Mouse (Mus musculus) kidney, adult 9 months (tissue): Measurements from ENCODE around the gene Stim1.

Experiments
- DNase-seq: peaks from one replicate; pipeline ENCODE4 v3.0.0; 2022

The Stim1 gene

DNA sequence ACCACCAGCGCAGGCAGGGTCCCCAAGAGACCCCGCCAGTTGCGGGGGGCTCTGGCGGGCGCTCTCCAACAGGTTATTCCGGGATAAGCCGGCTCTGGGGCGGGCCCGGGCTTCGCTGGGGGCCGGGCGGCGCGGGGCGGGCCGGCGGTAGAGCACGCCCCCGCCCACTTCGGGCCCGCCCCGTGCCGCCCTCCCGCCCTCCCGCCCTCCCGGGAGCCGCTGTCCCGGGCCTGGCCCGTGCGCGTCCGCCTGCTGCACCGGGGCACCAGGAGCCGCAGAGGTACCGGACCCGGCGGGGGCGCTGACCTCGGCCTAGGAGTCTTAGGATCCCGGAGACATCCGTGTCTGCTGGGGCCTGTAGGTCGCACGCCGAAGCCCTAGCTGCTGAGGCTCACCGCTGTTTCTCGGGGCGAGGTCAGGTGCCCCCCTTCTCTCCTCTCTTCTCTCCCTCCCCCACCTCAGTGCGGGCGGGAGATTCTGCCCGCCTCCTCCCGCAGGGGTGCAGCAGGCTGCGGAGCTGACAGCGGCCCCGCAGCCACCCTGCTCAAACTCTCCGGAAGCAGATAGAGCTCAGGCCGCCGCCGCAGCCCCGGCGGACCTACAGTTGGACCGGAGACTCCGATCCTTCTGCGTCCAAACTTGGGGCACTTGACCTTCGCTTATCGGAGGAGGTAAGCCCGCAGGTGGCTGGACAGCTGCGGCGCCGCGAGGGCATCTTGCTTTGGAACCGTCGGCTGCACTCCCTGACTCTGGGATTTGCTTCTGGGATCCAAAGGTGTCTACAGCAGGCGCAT, at the start of gene Stim1:
Gene Stim1, plus strand, starts transcription at position 206 of the 794 bp plus-strand sequence.
- no peak for DNase-seq

DNA sequence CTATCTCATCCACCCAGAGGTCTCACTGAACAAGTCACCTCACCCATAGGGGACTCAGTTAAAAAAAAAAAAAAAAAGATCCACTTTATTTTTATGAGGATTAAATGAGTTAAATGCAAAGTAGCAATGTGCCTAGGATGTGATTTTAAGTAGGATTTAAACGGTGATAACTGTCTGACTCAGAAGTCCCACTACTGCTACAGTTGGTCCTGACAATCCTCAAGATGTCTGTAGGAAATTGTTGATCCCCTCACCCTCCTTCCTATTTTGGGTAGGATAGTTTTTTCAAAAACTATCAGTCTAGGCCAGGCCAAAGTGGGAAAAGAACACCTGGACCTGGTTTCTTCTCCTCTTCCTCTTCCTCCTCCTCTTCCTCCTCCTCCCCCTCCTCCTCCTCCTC, 45.7 kb upstream of the Stim1 start:
- DNase-seq: no peak

DNA sequence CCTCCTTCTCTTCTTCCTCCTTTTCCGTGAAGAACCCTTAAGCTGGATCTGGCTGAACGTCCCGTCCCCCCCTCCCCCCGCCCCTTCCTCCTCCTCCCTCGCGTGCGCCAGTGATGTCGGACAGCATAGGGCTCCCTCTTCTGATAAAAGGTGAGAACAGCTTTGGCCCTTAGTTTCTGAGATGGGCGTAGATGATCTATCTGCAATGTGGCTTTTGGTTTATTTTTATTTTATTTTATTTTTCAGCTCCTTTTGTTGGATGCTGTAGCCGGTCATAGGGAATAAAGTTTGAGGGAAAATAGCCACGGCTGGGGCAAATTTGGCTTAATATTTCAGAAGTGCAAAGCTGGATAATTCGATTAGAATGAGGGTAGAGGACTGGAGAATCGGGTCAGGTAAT, 45.3 kb upstream of the Stim1 start:
- DNase-seq: peak; percentile 64

DNA sequence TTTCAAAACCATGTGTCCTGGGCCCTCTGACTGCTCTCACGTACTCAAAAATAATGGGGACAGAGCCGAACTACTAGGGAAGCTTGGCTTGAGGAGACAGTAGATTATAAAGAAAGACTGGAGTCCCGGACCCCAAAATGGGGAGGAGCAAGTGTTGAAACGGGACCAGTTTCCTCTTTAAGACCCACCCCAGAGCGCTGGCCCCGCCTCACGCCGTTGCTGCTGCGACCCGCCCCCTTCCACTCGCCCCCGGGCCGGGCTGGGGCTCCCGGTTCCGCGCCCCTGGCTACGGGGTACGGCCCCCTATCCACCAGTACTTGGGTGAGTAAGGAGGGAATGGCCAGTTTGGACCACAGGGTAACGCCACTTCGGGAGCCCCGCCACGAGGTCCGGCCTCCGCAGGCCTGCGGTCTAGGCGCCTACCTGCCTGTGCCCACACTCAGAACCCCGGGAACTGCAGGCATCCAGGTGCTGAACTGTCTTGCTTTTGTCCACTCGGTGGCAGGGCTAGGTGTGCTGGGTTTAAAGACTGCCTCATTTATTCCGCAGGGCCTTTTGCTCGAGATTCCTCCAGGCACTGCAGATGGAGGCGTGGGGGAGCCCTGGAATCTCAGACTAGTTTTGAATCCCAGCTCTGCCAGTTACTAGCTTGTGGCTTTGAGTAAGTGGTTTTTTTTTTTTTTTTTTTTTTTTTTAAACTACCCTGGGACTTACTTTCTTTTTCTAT, 44.6 kb upstream of the Stim1 start:
- DNase-seq: peak; percentile 72

DNA sequence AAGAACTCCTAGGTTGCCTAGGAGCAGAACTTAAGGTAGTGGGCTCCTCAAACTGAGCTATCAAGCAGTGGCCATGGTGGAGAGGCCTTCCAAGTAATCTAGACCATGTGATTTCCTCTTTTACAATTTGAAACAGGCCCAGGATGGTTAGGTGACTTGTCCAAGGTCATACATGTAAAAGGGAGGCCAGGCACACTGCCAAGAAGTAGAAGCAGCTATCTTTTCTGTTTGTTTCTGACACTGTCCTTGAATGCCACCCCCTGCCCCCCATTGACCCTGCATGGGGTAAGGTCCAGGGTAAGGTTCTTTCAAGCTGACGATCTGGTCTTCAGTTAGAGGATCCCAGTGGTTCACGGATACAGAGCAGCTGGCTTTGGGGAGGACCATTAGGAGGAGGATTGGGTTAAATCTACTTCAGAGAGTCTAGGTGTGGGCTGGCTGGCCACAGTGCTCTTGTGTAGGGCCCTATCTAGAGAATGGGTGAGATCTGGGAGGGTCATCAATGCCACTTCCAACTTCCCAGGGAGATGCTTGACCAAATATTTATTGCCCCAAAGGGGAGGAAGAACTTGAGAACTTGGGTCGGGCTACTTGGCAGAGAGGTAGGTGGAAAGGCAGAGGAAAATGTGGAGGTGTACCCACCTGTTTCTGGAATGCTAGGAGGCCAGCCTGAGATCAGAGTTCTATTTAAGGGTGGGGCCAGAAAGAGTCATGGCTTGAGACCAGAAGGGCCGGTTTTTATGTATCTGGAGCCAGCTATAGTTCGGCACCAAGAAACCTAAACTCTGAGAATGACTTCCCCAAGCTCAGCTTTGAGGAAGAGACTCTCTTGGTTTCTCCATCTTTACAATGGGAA, 43.5 kb upstream of the Stim1 start:
- peak; percentile 31 for DNase-seq

DNA sequence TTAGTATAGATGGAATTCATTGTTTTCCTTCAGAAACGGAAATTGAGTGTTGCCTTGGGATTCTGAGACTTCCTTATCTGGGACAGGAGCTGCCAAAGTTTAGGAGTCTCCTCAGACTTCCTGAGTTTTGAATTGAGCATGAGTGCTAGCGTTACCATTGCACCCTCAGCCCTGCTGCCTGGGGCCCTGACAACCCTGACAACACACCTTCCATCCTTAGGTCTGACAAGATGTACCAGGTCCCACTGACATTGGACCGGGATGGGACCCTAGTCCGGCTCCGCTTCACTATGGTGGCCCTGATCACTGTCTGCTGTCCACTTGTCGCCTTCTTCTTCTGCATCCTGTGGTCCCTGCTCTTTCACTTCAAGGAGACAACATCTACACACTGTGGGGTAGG, 41.6 kb upstream of the Stim1 start:
- DNase-seq: no peak

DNA sequence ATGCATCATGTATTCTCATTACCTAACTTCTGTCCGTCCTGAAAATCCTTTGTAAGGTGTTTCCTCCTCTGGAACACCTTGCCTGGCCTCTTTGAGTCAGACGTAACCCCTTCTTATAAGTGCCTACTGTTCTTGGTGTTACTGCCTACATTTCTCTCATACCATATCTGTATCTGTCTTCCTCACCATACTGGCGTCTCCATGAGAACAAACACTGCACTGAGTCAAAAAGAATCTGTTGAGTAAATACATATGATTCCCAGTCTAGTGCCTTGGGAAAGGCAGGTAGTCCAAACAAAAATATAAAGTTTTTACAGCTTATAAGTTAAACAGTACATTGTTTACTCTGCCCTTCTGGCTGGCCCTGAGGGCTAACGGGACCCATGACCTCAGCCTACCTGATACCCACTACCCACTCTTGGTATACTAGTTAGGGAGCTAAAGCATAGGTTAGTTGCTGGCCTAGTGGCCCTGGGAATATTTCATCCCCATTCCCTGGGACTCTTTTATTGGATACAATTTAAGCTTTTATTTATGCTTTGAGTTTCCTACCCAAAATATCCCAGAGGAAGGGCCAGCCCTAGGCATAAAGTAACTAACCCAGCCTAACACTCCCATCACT, 39.4 kb upstream of the Stim1 start:
- DNase-seq: no peak

DNA sequence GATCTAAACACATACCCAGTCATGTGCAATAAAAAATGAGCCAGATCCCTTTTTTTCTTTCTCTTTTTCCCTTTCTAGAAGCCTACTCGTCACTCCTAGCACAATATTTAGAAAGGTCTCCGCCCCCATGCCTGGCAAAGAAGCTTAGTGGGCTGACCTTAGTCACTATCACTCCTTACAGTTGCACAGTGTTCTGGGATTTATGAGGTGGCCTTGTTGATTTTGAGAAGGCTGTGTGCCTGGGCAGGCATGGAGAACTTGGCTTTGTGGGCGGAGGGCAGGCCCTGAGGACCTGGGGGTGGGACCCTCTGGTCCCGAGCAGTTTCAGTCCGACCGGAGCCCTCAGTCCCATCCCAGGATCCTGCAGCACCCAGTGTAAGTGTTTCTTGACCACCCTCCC, 37.8 kb upstream of the Stim1 start:
- no peak for DNase-seq

DNA sequence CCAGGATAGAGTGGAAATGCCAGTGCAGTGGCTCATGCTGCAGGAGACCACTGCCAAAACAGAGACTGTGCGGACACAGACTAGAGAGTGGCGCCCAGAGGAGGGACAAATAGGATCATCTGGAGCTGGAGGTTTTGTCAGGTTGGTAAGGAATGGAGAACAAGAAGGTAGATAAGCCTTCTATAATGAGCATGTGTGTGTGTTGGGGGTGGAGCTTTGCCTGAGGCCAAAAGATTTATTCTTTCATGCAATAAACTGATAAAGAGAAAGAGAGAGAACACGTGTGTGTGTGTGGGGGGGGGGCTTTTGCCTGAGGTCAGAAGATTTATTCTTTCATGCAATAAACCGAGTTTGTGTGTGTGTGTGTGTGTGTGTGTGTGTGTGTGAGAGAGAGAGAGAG, 34.5 kb upstream of the Stim1 start:
- no peak for DNase-seq

DNA sequence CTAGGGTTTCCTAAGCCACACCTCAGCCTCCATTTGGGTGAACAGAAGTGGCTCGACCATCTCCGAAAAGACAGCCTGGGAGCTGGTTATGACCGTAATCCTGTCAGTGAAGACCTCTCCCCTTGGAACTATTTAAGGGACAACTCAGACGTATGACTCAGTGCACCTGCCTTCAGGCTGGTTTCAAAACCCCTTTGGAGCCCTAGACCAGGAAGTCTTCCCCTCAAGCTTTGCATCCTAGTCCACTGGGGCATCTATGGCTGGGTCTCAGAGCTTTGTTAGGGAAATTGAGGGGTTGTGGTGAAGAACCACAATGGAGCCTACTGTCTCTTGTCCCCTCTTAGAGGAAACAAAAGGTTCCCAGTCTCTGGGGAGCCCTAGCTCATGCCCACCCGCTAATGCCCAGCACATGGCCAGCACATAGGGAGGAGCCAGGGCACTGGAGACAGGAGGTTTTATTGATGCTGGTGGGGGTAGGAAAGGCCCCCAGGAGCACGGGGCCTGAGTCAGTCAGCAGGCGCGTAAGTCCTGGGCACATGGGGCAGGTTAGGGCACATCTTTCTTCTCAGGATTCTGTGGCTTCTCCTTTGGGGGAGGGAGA, 28.8 kb upstream of the Stim1 start:
- DNase-seq: no peak

DNA sequence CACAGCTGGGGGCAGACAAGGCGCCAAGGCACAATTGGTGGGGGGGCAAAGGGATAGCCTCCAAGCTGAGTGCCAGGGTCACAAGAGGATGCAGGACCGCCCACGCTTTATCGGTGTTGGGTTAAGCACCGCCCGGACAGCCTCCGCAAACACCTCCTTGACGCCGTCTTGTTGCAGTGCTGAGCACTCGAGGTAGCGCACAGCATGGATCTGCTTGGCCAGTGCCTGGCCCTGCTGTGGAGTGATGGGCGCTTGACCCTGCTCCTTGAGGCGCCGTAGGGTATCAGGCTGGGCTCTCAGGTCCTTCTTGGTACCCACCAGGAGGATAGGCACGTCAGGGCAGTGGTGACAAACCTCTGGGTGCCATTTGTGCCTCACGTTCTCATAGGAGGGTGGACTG, 28.0 kb upstream of the Stim1 start:
- no peak for DNase-seq

DNA sequence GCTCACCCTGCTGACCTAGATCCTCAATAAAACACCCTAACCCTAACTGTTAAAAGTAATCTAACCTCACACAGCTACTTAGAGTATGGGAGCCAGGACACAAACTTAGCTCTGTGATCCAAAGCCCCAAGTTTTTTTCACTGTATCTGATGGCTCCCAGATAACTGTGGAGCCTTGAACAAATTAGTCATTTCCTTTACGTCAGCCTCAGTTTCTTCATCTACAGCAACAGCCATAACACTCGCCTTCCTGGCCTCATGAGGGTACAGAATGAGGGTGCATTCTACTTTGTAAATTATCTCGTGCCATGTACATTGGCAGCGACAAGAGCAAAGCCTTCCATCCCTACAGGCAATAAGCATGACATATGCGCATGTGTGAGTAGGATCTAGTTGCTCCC, 25.2 kb upstream of the Stim1 start:
- DNase-seq: no peak

DNA sequence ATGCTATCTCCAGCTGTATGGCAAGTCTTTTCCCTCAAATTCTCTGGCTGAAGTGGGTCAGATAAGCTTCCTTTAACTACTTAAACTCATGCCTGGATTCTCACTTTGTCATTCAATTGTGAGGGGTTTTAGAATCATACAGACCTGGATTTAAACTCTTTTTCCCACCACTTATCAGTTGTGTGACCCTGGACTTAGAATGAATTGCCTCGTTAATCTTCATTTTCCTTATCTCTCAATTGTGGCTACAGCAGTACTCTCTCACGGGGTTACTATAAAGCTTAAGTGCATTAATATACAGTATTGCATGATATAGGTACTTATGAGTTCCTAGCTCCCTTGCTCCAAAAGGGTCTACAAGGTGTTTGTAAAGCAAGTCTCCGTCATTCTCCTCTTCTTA, 24.7 kb upstream of the Stim1 start:
- DNase-seq: no peak

DNA sequence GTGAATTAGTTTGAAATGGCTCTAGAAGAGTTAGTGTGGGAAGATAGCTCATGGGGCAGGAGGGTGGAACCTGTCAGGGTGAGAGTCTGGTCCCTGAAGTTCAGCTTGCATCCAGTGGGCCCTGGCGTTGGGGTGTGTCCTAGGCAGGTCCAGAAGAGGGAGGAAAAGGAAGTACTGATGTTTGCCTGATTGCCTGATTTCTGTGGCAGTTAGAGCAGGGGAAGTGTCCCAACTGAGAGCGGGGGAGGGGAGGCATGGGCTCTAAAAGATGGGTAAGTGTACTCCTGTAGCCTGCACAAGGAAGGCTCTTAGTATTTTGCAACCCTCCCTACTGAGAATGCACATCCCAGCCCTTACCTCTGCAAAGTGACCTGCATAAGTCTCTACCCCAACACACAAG, 23.7 kb upstream of the Stim1 start:
- DNase-seq: peak; percentile 30

DNA sequence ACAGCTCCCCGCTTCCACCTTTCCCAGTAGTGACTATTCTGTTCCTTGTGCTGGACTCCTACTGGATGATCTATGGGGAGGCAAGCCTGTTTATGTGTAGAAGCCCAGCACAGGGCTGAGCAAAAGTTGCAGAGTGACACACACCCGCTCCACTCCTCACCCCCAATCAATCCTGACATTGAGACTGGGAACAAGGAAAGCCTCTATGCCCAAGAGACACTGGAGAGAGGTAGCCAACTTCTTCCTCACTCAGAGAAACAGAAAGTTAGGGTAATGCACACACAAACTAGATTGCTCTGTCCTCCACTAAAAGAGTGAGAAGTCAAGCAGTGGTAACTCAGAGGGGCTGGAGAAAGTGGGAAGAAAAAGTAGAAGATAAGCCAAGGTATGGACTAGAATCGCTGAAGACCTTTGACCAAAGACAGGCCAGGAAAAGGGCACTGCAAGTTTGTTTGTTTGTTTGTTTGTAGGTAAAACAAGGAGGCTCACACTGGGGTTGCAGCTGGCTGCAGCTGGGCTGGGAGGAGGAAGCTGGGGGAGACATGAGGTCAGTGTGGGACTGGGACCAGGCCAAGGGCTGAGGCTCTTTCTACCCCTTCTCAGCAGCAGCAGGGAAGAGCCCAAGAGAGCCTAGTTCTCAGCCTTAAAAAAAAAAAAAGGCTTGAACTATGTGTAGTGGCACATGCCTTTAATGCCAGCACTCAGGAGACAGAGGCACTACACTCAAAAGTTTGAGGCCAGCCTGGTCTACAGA, 22.6 kb upstream of the Stim1 start:
- no peak for DNase-seq

DNA sequence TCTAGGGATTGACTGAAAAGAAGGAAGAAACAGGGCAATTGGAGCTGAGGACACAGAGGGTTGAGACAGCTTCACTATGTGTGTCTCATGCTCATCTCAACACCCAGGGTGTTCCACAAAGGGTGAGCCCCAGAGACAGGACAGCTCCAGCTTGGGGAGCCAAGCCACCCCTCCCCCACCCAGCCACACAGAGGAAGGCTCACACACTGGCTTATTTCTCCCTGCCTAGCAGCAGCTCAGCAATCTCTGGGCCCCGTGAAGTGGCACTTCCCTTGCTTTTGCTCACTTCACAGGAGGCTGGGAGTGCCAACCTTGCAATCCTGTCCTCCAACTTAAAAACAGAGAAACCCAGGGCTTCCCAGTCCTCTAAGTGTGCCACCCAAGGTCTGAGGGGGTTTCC, 21.8 kb upstream of the Stim1 start:
- no peak for DNase-seq

DNA sequence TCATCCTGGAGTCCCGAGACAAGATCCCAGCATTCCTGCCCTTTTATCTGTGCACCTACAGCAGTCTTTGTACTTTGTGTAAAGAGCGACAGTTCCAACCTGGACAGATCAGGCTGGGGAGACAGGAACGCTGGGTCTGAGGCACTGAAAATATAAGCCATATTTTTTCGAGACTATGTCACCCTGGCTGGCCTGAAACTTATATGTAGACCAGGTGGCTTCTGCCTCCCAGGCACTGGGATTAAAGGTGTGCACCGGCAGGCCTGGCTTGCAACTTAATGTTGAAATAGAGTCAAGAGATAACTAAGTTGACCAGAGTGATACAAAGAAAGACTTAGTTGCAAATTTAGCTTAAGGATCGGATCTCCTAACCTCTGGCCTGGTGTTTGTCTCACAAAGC, 21.3 kb upstream of the Stim1 start:
- no peak for DNase-seq

DNA sequence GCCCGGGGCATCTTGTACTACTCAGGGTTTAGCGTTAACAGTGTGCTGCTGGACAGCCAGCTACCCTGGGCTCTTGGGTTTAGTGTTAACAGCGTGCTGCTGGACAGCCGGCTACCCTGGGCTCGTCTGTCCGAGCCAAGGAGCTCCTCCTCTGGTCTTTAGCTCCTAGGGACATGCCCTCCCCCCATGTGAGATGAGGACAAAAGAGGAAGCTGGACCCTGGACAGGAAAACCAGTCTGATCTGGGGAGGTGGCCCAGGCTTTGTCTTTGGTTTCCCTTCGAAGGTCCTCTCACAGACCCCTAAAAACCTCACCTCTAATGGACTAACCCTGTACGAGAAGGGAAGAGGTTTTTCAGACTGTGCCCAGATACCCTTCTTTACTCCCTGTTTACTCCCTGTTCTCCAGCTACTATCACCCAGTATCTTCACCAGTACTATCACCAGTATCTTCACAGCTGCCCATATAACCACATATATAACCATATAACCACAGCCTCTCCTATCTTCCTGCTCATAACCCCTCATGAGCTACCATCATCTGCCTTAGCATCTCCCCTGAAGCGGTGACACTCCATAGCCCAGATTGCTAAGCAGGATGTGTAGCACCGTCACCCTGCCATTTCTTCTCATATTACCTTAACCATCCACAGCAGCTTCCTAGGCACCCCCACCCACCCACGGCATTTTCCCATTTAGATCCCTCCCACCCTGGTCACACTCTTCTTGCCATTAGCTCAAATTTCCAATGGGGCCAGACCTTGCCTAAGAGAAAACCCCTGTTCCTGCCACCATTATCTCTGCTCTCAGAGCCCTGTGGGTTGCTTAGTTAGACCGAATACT, 20.4 kb upstream of the Stim1 start:
- no peak for DNase-seq

DNA sequence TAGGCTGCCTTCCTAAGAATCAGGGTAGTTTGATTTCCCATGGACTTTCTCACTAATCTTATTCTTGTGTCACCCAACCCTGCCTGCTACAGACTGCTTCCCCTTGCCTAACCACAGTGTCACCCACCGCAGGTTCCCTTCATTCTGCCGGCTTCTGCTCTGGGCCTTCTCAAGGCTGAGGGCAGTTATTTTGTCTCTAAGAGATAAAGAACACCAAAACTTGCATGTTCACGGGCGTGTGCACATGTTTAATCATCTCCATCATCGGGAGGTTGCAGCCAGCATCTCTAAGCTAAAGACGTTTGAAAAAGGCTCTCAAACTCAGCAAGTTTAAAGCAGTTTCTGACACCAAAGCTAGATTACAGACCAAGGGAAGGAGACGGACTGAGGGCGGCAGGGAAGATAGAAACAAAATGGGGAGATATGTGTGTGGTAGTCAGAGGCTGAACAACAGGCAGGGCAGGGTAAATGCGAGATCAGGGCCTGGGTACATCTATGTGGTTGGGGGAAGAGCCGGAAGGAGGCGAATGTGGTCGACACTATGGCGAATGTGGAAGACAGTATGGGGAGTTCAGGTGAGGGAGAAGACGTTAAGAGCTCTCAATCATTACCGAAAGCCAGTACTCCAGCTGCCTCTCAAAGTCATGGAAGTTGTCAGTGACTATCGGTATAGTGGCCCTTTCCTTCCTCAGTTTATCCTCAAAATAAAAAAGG, 18.8 kb upstream of the Stim1 start:
- DNase-seq: no peak

DNA sequence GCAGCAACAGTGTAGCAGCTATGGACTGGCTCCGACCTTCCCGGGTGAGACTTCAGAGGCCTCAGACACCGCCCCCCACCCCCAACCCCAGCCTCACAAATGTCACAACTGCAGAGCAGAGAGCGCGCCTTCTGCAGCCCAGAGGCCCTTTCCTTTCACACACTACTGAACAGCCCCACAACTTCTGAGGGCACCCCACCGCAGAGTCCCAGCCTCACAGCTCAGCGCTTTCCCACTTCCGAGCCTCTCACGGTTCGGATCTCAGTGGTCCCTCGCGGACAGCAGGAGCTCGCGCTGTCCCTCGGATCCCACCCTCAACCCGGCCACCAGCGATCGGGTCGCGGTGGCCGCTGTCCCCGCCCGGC, 18.1 kb upstream of the Stim1 start:
- DNase-seq: no peak
